Mouse (Mus musculus): ENCODE results near the gene 3425401B19Rik.

DNA sequence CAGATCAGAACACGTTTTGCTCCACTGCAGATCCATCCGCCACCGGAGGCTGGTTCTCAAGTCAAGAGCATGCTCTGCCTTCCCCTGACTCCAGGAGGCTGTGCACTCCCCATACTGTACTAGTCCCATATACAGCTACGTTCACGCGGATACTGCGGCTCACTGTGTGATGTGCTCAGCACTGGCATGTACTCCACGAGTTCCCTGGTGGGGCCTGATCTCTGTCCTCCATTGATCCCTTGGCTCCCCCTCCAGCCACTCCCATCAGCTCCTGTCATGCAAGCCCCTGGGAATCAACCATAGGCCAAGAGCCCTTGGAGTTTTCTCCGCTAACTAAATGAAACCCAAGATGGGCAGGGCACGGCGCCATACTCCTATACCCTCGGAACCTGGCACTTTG is 2.6 kb downstream of the 3425401B19Rik start:
- TF ChIP-seq CTCF (IDR thresholded peaks at IDR 0.05; ENCODE audit: low read depth) (no peak), EP300 (IDR thresholded peaks at IDR 0.05; ENCODE audit: low read depth) (no peak)
